Mouse (Mus musculus): ENCODE data around the gene Dlg2. TPM values are rescaled to one million over a fixed set of nuclear protein-coding genes. Genes with fewer than 3 reads are reported as not detected.

The Dlg2 gene
- polyA plus RNA-seq, 1 experiment from 2014 or later, result 1.5 TPM

- CTCF ChIA-PET, result interaction anchor here (1.8 kb wide), 1 partner anchor 16 kb away, joined by 4 read pairs; no protein-coding TSS in a partner anchor
- DNase-seq (ENCODE audit: low read depth, low spot score) (no peak), ATAC-seq (no peak)
- in situ Hi-C loops (cut with MboI; ENCODE audit: low pct_unique_long_range_greater_than_20kb), result no loop called here
- POLR2A ChIA-PET, result interaction anchor here (0.7 to 1.1 kb wide), 2 partner anchors 12 to 70 kb away, joined by 3 read pairs; no protein-coding TSS in a partner anchor
- H3K27me3 ChIP-seq, result no peaks in the 10 kb centered on the region
- TF ChIP-seq CTCF (IDR thresholded peaks at IDR 0.05), result no peak
Measured at GRCm38 (mm10) chr7:91089211-91089930, 612.9 kb downstream of the Dlg2 start.

GRCm38 (mm10) chr7:91090317-91090829 lies 613.9 kb downstream of the Dlg2 start:
- DNase-seq (ENCODE audit: low read depth, low spot score), result no peak
- in situ Hi-C loops (cut with MboI; ENCODE audit: low pct_unique_long_range_greater_than_20kb), result no loop called here
- no peak for ATAC-seq
- CTCF ChIA-PET, result interaction anchor here (0.9 to 1.8 kb wide), 2 partner anchors 9 to 15 kb away, joined by 3 to 4 read pairs; no protein-coding TSS in a partner anchor
- POLR2A ChIA-PET, result no interaction called here
- H3K27me3 ChIP-seq, result no peaks in the 10 kb centered on the region
- TF ChIP-seq CTCF (IDR thresholded peaks at IDR 0.05), result no peak

DNA sequence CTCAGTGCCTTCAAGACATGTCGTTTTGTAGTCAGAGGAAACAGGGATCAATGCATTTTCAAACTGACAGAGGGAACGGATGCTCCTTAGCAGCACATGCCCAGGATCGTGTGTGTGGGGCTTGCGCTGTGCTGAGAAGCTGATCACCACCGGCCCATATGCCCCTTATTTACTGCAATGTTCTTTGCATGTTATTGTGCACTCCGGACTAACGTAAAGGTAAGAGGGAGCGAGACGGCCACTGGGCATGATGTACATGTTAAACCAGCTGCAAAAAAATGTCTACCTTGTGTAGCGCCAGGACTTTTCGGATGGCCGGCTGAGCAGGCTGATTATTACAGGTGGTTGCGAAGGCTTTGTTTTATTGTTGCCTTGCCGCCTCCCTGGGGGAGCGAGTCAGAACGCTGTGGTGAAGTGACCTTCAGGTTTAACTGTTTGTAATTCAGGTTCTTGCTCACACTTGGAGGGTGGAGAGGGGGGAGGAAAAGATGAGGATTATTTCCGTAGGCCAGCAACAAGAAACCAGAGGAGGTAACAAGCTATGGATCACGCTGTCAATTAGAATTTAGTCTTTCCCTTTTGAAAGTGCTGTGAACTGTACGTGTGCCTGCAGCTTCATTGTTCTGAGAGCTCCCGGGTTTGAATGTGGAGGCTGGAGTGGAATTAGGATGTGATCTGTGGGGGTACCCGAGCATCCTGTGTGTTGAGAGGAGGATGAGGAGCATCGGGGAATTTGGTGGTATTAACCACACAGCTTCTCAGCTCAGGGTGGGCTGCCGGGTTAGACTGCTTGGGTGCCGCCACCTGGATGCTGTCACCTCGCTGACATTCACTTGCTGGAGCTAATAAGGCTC lies 614.6 kb downstream of the Dlg2 start:
- POLR2A ChIA-PET, result no interaction called here
- in situ Hi-C loops (cut with MboI; ENCODE audit: low pct_unique_long_range_greater_than_20kb), result no loop called here
- ATAC-seq (peak; percentile 54), DNase-seq (ENCODE audit: low read depth, low spot score) (no peak)
- CTCF ChIA-PET, result interaction anchor here (0.7 to 1.8 kb wide), 3 partner anchors 8 to 14 kb away, joined by 3 to 4 read pairs (median 3); no protein-coding TSS in a partner anchor
- H3K27me3 ChIP-seq, result no peaks in the 10 kb centered on the region
- no peak for TF ChIP-seq CTCF (IDR thresholded peaks at IDR 0.05)

- DNase-seq (ENCODE audit: low read depth, low spot score) (no peak), ATAC-seq (no peak)
- POLR2A ChIA-PET, result no interaction called here
- TF ChIP-seq CTCF (IDR thresholded peaks at IDR 0.05), result no peak
- no peaks in the 10 kb centered on the region for H3K27me3 ChIP-seq
- in situ Hi-C loops (cut with MboI; ENCODE audit: low pct_unique_long_range_greater_than_20kb), result no loop called here
- CTCF ChIA-PET, result no interaction called here
Measured at GRCm38 (mm10) chr7:91096467-91096866, 620.0 kb downstream of the Dlg2 start.

DNA sequence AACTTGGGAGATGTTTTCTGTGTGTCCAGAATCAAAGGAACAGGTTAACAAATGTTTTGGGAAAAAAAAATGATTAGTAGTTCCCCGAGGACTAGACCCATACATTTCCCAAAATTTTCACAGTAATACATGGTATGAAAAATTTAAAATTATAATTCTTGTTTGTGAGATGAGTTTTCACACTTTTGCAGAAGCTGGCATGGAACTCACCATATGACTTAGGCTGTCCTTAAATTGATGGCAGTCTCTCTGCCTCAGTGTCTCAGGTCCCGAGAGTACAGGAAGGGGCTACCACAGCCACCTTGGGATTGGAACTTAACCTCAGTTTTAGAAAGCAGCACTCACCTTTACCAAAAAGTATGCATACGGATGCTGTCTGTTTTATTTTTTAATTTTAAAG lies 622.0 kb downstream of the Dlg2 start:
- CTCF ChIA-PET, result no interaction called here
- DNase-seq (ENCODE audit: low read depth, low spot score) (no peak), ATAC-seq (no peak)
- in situ Hi-C loops (cut with MboI; ENCODE audit: low pct_unique_long_range_greater_than_20kb), result no loop called here
- no peaks in the 10 kb centered on the region for H3K27me3 ChIP-seq
- TF ChIP-seq CTCF (IDR thresholded peaks at IDR 0.05), result no peak
- POLR2A ChIA-PET, result no interaction called here

DNA sequence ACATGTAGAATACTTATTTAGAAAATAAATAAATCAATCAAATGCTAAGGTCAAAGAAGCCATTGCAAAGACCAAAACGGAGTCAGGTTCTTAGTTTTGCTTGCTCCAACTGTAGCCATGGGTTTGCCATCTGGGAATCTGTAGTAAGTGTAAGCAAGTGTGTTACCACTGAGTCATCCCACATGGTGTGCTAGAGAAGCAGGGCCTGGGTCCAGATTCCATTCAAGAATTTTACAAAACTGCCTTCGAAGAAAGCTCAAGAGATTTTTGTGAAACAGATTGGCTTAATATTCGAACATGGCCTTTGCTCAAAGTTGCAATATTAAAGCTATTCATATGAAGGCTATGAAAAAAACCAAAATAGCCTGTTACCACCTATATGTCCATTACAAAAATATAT lies 633.1 kb downstream of the Dlg2 start:
- no peak for TF ChIP-seq CTCF (IDR thresholded peaks at IDR 0.05)
- in situ Hi-C loops (cut with MboI; ENCODE audit: low pct_unique_long_range_greater_than_20kb), result no loop called here
- no peaks in the 10 kb centered on the region for H3K27me3 ChIP-seq
- ATAC-seq, result no peak
- POLR2A ChIA-PET, result no interaction called here
- CTCF ChIA-PET, result no interaction called here
- no peak for DNase-seq (ENCODE audit: low read depth, low spot score)

- H3K27me3 ChIP-seq, result no peaks in the 10 kb centered on the region
- CTCF ChIA-PET, result interaction anchor here (0.9 kb wide), 1 partner anchor 13 kb away, joined by 3 read pairs; no protein-coding TSS in a partner anchor
- POLR2A ChIA-PET, result no interaction called here
- TF ChIP-seq CTCF (IDR thresholded peaks at IDR 0.05), result no peak
- in situ Hi-C loops (cut with MboI; ENCODE audit: low pct_unique_long_range_greater_than_20kb), result no loop called here
- no peak for DNase-seq (ENCODE audit: low read depth, low spot score)
- no peak for ATAC-seq
Measured at GRCm38 (mm10) chr7:91132128-91132527, 655.7 kb downstream of the Dlg2 start.

- H3K27me3 ChIP-seq, result no peaks in the 10 kb centered on the region
- DNase-seq (ENCODE audit: low read depth, low spot score), result peak; percentile 25
- POLR2A ChIA-PET, result no interaction called here
- in situ Hi-C loops (cut with MboI; ENCODE audit: low pct_unique_long_range_greater_than_20kb), result no loop called here
- CTCF ChIA-PET, result no interaction called here
- TF ChIP-seq CTCF (IDR thresholded peaks at IDR 0.05), result no peak
- peak; percentile 69 for ATAC-seq
Measured at GRCm38 (mm10) chr7:91154096-91154495, 677.6 kb downstream of the Dlg2 start.

DNA sequence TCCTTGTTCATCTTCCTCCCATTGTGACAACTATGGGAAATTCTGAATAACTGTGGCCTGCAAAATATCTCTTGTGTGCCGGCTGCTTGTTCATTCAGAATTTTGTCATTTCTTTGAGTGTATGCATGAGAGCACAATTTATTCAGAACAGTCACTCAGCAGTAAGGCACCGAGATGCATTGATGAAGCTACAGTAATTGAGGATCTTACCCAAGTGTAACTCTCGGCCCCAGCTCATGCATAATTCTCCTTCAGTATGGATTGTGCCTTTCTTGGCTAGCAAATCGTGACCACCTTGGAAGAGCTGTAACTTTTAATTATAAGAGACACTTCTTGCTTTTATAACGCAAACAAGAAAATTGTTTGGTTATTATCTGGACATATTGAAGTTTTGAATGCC lies 682.7 kb downstream of the Dlg2 start:
- in situ Hi-C loops (cut with MboI; ENCODE audit: low pct_unique_long_range_greater_than_20kb), result no loop called here
- POLR2A ChIA-PET, result no interaction called here
- no peak for DNase-seq (ENCODE audit: low read depth, low spot score)
- TF ChIP-seq CTCF (IDR thresholded peaks at IDR 0.05), result no peak
- CTCF ChIA-PET, result no interaction called here
- no peaks in the 10 kb centered on the region for H3K27me3 ChIP-seq
- ATAC-seq, result no peak

DNA sequence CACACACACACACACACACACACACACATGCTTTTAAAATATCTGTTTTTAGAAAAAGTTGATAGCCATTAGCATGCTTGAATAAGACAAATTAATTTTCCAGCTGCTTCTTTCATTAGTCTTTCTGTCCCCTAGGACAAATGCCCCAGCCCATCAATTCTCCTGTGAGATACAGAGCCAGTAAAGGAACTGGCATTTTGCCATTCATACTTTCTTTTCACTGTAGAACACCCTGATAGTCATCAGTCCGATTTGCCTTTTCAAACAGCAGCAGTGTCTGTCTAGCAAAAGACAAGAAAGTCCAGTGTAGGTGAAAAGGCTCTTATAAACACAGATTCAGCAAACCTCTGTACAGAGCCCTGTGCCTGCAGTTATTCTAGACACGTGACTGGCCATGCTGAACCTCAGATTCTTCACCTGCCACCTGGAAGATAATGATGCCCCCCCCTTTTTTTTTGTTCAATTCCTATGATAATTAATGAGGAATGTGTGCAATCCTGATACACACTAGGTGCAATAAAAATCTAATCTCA lies 685.2 kb downstream of the Dlg2 start:
- TF ChIP-seq CTCF (IDR thresholded peaks at IDR 0.05), result no peak
- ATAC-seq, result no peak
- ChIA-PET POLR2A (no interaction called here), CTCF (no interaction called here)
- in situ Hi-C loops (cut with MboI; ENCODE audit: low pct_unique_long_range_greater_than_20kb), result no loop called here
- DNase-seq (ENCODE audit: low read depth, low spot score), result no peak
- no peaks in the 10 kb centered on the region for H3K27me3 ChIP-seq

GRCm38 (mm10) chr7:91173560-91173959 lies 697.1 kb downstream of the Dlg2 start:
- CTCF ChIA-PET, result no interaction called here
- no peak for TF ChIP-seq CTCF (IDR thresholded peaks at IDR 0.05)
- peaks cover 4% of the 10 kb centered on the region for H3K27me3 ChIP-seq
- DNase-seq (ENCODE audit: low read depth, low spot score) (no peak), ATAC-seq (no peak)
- in situ Hi-C loops (cut with MboI; ENCODE audit: low pct_unique_long_range_greater_than_20kb), result no loop called here
- POLR2A ChIA-PET, result no interaction called here
